Mouse (Mus musculus) forebrain, embryonic 14.5 days (tissue): ENCODE results near the gene Olfr483. TPM values are rescaled to one million over a fixed set of nuclear protein-coding genes. Genes with fewer than 3 reads are reported as not detected.

ENCODE experiments used
- ATAC-seq: fragments of 200-750 bp; cut with Nextera tagmentation; 2 replicates; pipeline ENCODE4 v1.8.0; 2017; ENCODE audit warnings: mild to moderate bottlenecking, moderate library complexity
- DNase-seq: peaks from one replicate; pipeline ENCODE4 v3.0.0-alpha.2; 2015; ENCODE audit warnings: low spot score
- H3K27ac ChIP-seq: fragments of 300-500 bp; sonication (generic); 2 replicates; pipeline ENCODE4 v1.5.1; 2014; ENCODE audit warnings: low read depth, mild to moderate bottlenecking, control low read depth, low read length, moderate library complexity
- H3K27me3 ChIP-seq: fragments of 300-500 bp; sonication (generic); replicated peaks from 2 replicates; pipeline ENCODE4 v1.6.1; 2014; ENCODE audit warnings: low read length, control low read depth, mixed read lengths; ENCODE audit not compliant: control insufficient read depth, insufficient read depth
- H3K36me3 ChIP-seq: fragments of 300-500 bp; sonication (generic); 2 replicates; pipeline ENCODE4 v1.6.1; 2014; ENCODE audit warnings: low read length, control low read depth; ENCODE audit not compliant: control insufficient read depth, insufficient read depth
- H3K4me1 ChIP-seq: fragments of 300-500 bp; sonication (generic); 2 replicates; pipeline ENCODE4 v1.6.1; 2014; ENCODE audit warnings: antibody characterized with exemption, low read length, control low read depth; ENCODE audit not compliant: control insufficient read depth, insufficient read depth
- H3K4me2 ChIP-seq: fragments of 300-500 bp; sonication (generic); 2 replicates; pipeline ENCODE4 v1.6.1; 2014; ENCODE audit warnings: mild to moderate bottlenecking, control low read depth, low read length
- H3K4me3 ChIP-seq: fragments of 300-500 bp; sonication (generic); 2 replicates; pipeline ENCODE4 v1.5.1; 2014; ENCODE audit warnings: low read depth, low read length, control low read depth
- H3K9ac ChIP-seq: fragments of 300-500 bp; sonication (generic); 2 replicates; pipeline ENCODE4 v1.6.1; 2014; ENCODE audit warnings: mild to moderate bottlenecking, low read length, control low read depth, moderate library complexity
- H3K9me3 ChIP-seq: fragments of 300-500 bp; sonication (generic); replicated peaks from 2 replicates; pipeline ENCODE4 v1.6.1; 2016; ENCODE audit warnings: low read length, control low read depth, mixed read lengths; ENCODE audit not compliant: control insufficient read depth
- WGBS: fragments of 180-500 bp; shearing (Covaris S2); extraction: QIAGEN DNeasy Blood & Tissue Kit; methylation state at CpG from one replicate; pipeline ENCODE4 v1.1.7; 2014; 5-methylcytosine and 5-hydroxymethylcytosine counted together
- polyA plus RNA-seq: library from polyadenylated mRNA; unstranded; fragments of >200 nt; fragmentation: Nextera tagmentation; extraction: Ambion mirVana; gene quantifications from 2 replicates; pipeline ENCODE4 v1.2.1, GENCODE M21; 2014

Olfr483 gene
- polyA plus RNA-seq = not detected in 2 replicates

DNA sequence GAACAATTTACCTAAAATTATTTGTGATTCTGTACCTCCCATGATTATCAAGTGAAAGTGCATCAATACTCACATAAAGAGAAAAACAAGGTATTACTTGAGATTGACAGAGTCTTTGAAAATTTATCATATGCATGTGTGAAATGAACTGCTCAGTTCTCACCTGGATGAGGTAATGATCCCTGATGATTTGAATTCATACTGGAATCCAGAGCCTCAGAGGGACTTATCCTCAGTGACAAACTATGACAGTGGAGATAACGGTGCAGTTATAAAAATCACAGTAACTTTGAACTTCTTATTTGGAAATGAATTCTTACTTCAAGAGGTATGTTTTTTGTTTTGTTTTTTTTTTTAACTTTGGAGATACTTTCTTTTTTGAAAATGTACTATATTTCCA lies at the start of gene Olfr483:
Gene Olfr483, plus strand, starts transcription at position 301 of the 400 bp plus-strand sequence.
- 92% methylated on average over 1 of the region's 1 CpGs for WGBS

GRCm38 (mm10) chr7:108067246-108067645 lies 33.4 kb upstream of the Olfr483 start, which contains the start of gene Olfr480:
Olfr480 (minus strand) TSS chr7:108067346.
- 87% methylated on average over 1 of the region's 1 CpGs for WGBS
- H3K4me3 ChIP-seq = no peak within 1 kb of the TSS
- no peaks in the 10 kb centered on the region for H3K9me3 ChIP-seq
- ATAC-seq = no peak
- DNase-seq = no peak
- no peaks in the 10 kb centered on the region for H3K36me3 ChIP-seq
- H3K9ac ChIP-seq = no peak within 1 kb of the TSS
- no peaks in the 10 kb centered on the region for H3K27me3 ChIP-seq
- no peaks in the 10 kb centered on the region for H3K4me1 ChIP-seq
- H3K27ac ChIP-seq = no peak within 1 kb of the TSS
- no peak within 1 kb of the TSS for H3K4me2 ChIP-seq

More for the DNA sequence above, at the start of gene Olfr483:
- H3K4me3 ChIP-seq = no peak within 1 kb of the TSS
- ATAC-seq (no peak), DNase-seq (no peak)
- no peaks in the 10 kb centered on the region for H3K36me3 ChIP-seq
- no peaks in the 10 kb centered on the region for H3K9me3 ChIP-seq
- no peak within 1 kb of the TSS for H3K4me2 ChIP-seq
- H3K27me3 ChIP-seq = no peaks in the 10 kb centered on the region
- no peak within 1 kb of the TSS for H3K9ac ChIP-seq
- no peaks in the 10 kb centered on the region for H3K4me1 ChIP-seq
- H3K27ac ChIP-seq = no peak within 1 kb of the TSS

GRCm38 (mm10) chr7:108079555-108079954 lies 21.1 kb upstream of the Olfr483 start, which contains the start of gene Olfr481:
Olfr481 (plus strand) TSS chr7:108079855.
- Histone ChIP-seq H3K9ac (no peak within 1 kb of the TSS), H3K4me3 (no peak within 1 kb of the TSS), H3K9me3 (no peaks in the 10 kb centered on the region), H3K36me3 (no peaks in the 10 kb centered on the region), H3K27ac (no peak within 1 kb of the TSS), H3K27me3 (no peaks in the 10 kb centered on the region), H3K4me1 (no peaks in the 10 kb centered on the region), H3K4me2 (no peak within 1 kb of the TSS)
- DNase-seq (no peak), ATAC-seq (no peak)

- H3K27ac ChIP-seq = no peak within 1 kb of the TSS
- DNase-seq (no peak), ATAC-seq (no peak)
- H3K27me3 ChIP-seq = no peaks in the 10 kb centered on the region
- no peaks in the 10 kb centered on the region for H3K9me3 ChIP-seq
- WGBS = 84% methylated on average over 1 of the region's 1 CpGs
- H3K4me2 ChIP-seq = no peak within 1 kb of the TSS
- no peak within 1 kb of the TSS for H3K4me3 ChIP-seq
- H3K9ac ChIP-seq = no peak within 1 kb of the TSS
- H3K36me3 ChIP-seq = no peaks in the 10 kb centered on the region
- H3K4me1 ChIP-seq = no peaks in the 10 kb centered on the region
Measured at GRCm38 (mm10) chr7:108097486-108097885, 3.2 kb upstream of the Olfr483 start, which contains the start of gene Olfr482. Olfr482 (minus strand) TSS chr7:108097586.

- Histone ChIP-seq H3K36me3 (no peaks in the 10 kb centered on the region), H3K4me3 (no peak overlapping the region), H3K4me2 (no peak overlapping the region), H3K27me3 (no peaks in the 10 kb centered on the region), H3K9me3 (no peaks in the 10 kb centered on the region), H3K4me1 (no peaks in the 10 kb centered on the region), H3K9ac (no peak overlapping the region), H3K27ac (no peak overlapping the region)
- ATAC-seq (no peak), DNase-seq (no peak)
- 4% methylated on average over 1 of the region's 1 CpGs for WGBS
Measured at GRCm38 (mm10) chr7:108120681-108121080, 20.0 kb downstream of the Olfr483 start.

DNA sequence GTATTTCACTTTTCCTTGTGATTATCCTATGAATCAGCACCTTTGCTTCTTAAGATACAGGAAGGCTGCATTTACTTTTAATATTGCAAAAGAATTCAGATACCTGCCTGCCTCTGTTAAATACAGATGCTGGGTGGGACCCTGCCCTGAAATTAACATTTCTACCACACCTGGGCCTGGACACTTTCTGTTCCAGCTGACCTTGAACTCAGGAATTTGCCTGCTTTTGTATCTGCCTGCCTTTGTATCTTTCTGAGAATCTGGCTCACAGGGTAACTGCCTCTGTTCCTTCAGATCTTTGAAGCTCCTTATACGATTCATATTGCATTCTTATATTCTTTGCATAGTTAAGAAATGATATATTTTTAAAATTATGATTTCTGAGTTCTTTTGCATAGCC lies 20.8 kb downstream of the Olfr483 start:
- Histone ChIP-seq H3K9me3 (no peaks in the 10 kb centered on the region), H3K4me2 (no peak overlapping the region), H3K36me3 (no peaks in the 10 kb centered on the region), H3K9ac (no peak overlapping the region), H3K27ac (no peak overlapping the region), H3K4me1 (no peaks in the 10 kb centered on the region), H3K4me3 (no peak overlapping the region), H3K27me3 (no peaks in the 10 kb centered on the region)
- ATAC-seq (no peak), DNase-seq (no peak)
- 65% methylated on average over 1 of the region's 1 CpGs for WGBS

- H3K27ac ChIP-seq = no peak within 1 kb of the TSS
- DNase-seq (no peak), ATAC-seq (no peak)
- no peak within 1 kb of the TSS for H3K9ac ChIP-seq
- no peaks in the 10 kb centered on the region for H3K27me3 ChIP-seq
- H3K4me3 ChIP-seq = no peak within 1 kb of the TSS
- H3K4me2 ChIP-seq = no peak within 1 kb of the TSS
- no peaks in the 10 kb centered on the region for H3K4me1 ChIP-seq
- no peaks in the 10 kb centered on the region for H3K36me3 ChIP-seq
- H3K9me3 ChIP-seq = no peaks in the 10 kb centered on the region
Measured at GRCm38 (mm10) chr7:108127349-108127748, 26.7 kb downstream of the Olfr483 start, which contains the start of gene Olfr484. Olfr484 (minus strand) TSS chr7:108127449.

Other genes starting within 250 kb of the Olfr483 start
- gene Olfr472, start 202.9 kb upstream of the Olfr483 start, polyA plus RNA-seq = not detected in 2 replicates
- not detected in 2 replicates for gene Olfr473, start 170.4 kb upstream of the Olfr483 start, polyA plus RNA-seq
- gene Olfr474, start 146.2 kb upstream of the Olfr483 start, polyA plus RNA-seq = not detected in 2 replicates
- gene Olfr476, start 136.0 kb upstream of the Olfr483 start, polyA plus RNA-seq = not detected in 2 replicates
- not detected in 2 replicates for gene Olfr477, start 114.2 kb upstream of the Olfr483 start, polyA plus RNA-seq
- gene Olfr478, start 66.9 kb upstream of the Olfr483 start, polyA plus RNA-seq = not detected in 2 replicates
- not detected in 2 replicates for gene Olfr479, start 50.2 kb upstream of the Olfr483 start, polyA plus RNA-seq
- not detected in 2 replicates for gene Olfr480, start 33.5 kb upstream of the Olfr483 start, polyA plus RNA-seq
- gene Olfr481, start 21.0 kb upstream of the Olfr483 start, polyA plus RNA-seq = not detected in 2 replicates
- 0.13 TPM in 1 of 2 replicates, not detected in the other for gene Olfr482, start 3.3 kb upstream of the Olfr483 start, polyA plus RNA-seq
- gene Olfr484, start 26.6 kb downstream of the Olfr483 start, polyA plus RNA-seq = not detected in 2 replicates
- gene Olfr485, start 59.0 kb downstream of the Olfr483 start, polyA plus RNA-seq = not detected in 2 replicates
- not detected in 2 replicates for gene Olfr486, start 71.9 kb downstream of the Olfr483 start, polyA plus RNA-seq
- not detected in 2 replicates for gene Olfr487, start 113.8 kb downstream of the Olfr483 start, polyA plus RNA-seq
- not detected in 2 replicates for gene Olfr488, start 157.5 kb downstream of the Olfr483 start, polyA plus RNA-seq
- gene Olfr490, start 188.1 kb downstream of the Olfr483 start, polyA plus RNA-seq = not detected in 2 replicates
- gene Olfr491, start 212.6 kb downstream of the Olfr483 start, polyA plus RNA-seq = not detected in 2 replicates
- gene Olfr492, start 222.8 kb downstream of the Olfr483 start, polyA plus RNA-seq = not detected in 2 replicates
- not detected in 2 replicates for gene Olfr493, start 246.1 kb downstream of the Olfr483 start, polyA plus RNA-seq